Mouse (Mus musculus) gastrocnemius, adult 2 months (tissue): Measurements from ENCODE around the gene Hdac6. TPM values are rescaled to one million over a fixed set of nuclear protein-coding genes. Genes with fewer than 3 reads are reported as not detected.
"Not testable (repeated sequence)": the region's sequence is repeated elsewhere in the genome, so short reads cannot be mapped to it uniquely, and the experiment has no call there.

Experiments used
- DNase-seq: peaks from one replicate; pipeline ENCODE4 v3.0.0; 2022
- H3K27ac ChIP-seq: fragments of 200-600 bp; 2 replicates; pipeline ENCODE4 v1.8.1; 2022; ENCODE audit warnings: mild to moderate bottlenecking
- H3K4me3 ChIP-seq: fragments of 200-600 bp; 2 replicates; pipeline ENCODE4 v1.8.1; 2022; ENCODE audit warnings: mild to moderate bottlenecking, moderate library complexity
- CTCF ChIP-seq: fragments of 200-600 bp; IDR thresholded peaks from 2 replicates; pipeline ENCODE4 v1.8.1; 2022; ENCODE audit warnings: antibody characterized with exemption, mild to moderate bottlenecking, moderate library complexity
- intact Hi-C: fragments of 180-260 bp; cut with DNase I; formaldehyde crosslinking; loops from one replicate; pipeline ENCODE4 v1.15.1; 2025
- total RNA-seq, 2 experiments: library from RNA; stranded (reverse); gene quantifications; 2 replicates each; pipeline ENCODE4 v1.2.3; 2021

Hdac6 gene
- total RNA-seq, 2 experiments from 2014 or later, result 4.0 to 4.4 TPM

DNA sequence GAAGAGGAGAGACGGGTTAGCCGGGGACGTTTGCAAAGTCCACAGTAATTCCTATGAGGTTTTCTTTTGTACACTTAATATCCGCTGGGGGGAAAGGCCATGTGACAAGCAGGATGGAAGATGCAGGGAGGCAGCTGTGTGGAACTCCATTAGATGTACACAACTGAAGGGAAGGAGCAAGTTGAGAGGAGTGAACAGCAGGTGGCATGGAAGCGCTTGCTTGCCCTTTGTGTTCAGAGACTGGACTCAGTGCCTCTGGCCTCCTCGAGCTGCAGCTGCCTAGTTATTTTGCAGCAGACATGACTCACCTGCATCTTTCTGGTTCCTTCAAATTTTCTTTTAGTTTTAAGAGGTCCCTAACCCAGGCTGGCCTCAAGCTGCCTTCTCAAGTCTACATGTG lies 37.2 kb downstream of the Hdac6 start:
- intact Hi-C loops, result loop anchor here (5.0 kb wide), 1 partner anchor 107 kb away; the partner anchor contains the start of gene Glod5
- Histone ChIP-seq H3K4me3 (no peak overlapping the region), H3K27ac (no peak overlapping the region)
- TF ChIP-seq CTCF, result peak; percentile 5; the same call in 1 of the 2 replicates
- DNase-seq, result no peak

DNA sequence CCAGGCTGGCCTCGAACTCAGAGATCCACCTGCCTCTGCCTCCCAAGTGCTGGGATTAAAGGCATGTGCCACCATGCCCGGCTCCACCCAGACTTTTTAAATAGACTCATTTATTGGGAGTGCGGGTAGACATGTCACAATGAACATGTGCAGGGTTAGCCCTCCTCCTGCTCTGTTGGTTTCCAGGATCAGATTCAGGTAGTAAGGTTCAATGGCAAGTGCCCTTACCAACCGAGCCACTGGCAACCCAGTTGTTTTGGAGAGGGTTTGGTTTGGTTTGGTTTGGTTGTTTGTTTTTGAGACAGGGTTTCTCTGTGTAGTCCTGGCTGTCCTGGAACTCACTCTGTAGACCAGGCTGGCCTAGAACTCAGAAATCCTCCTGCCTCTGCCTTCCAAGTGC lies 38.4 kb downstream of the Hdac6 start, which contains the start of gene Gm10490:
Gene Gm10490, plus strand, starts transcription at position 301 of the 400 bp plus-strand sequence.
- H3K27ac ChIP-seq, DNase-seq, intact Hi-C loops: not testable (repeated sequence)

DNA sequence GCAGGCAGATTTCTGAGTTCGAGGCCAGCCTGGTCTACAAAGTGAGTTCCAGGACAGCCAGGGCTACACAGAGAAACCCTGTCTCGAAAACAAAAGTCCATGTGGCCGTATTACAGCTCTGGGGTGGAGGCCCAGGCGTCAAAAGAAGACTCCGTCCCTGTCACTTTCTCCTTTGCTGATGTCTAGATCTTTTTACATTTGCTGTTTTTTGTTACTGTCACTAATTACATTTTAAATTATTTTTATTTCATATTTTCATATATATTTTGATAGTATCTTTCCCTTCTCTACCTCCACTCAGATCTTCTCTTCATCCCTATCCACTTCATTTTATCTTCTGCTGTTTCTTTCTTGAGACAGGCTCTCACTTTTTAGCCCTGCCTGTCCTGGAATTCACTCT lies 40.0 kb downstream of the Hdac6 start, which contains the start of gene Gm10491:
Gene Gm10491, minus strand, starts transcription at position 101 of the 400 bp plus-strand sequence.
- Histone ChIP-seq H3K4me3 (no peak within 1 kb of the TSS), H3K27ac (no peak within 1 kb of the TSS)
- DNase-seq, result no peak
- intact Hi-C loops, result no loop called here
- TF ChIP-seq CTCF, result no peak

More for the DNA sequence above, 38.4 kb downstream of the Hdac6 start, which contains the start of gene Gm10490:
- H3K4me3 ChIP-seq, result not testable (repeated sequence)

DNA sequence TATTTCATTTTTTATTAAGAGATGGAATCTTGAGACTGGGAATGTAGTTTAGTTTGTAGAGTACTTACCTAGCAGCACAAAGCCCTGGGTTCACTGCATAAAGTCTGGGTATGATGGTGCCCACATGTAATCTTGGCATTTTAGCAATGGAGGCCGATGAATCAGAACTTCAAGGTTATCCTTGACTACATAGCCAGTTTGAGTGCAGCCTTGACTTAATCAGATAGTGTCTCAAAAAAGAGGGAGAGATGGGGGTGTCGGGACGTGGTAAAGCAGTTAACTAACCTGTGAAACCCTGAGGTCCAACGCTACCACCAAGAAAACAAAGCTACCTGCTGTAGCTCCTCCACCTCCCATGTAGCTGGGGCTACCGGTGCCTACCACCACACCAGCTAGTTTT lies 43.2 kb downstream of the Hdac6 start:
- no peak for TF ChIP-seq CTCF
- no peak overlapping the region for H3K4me3 ChIP-seq
- DNase-seq, result no peak
- H3K27ac ChIP-seq, result no peak overlapping the region
- intact Hi-C loops, result no loop called here

DNA sequence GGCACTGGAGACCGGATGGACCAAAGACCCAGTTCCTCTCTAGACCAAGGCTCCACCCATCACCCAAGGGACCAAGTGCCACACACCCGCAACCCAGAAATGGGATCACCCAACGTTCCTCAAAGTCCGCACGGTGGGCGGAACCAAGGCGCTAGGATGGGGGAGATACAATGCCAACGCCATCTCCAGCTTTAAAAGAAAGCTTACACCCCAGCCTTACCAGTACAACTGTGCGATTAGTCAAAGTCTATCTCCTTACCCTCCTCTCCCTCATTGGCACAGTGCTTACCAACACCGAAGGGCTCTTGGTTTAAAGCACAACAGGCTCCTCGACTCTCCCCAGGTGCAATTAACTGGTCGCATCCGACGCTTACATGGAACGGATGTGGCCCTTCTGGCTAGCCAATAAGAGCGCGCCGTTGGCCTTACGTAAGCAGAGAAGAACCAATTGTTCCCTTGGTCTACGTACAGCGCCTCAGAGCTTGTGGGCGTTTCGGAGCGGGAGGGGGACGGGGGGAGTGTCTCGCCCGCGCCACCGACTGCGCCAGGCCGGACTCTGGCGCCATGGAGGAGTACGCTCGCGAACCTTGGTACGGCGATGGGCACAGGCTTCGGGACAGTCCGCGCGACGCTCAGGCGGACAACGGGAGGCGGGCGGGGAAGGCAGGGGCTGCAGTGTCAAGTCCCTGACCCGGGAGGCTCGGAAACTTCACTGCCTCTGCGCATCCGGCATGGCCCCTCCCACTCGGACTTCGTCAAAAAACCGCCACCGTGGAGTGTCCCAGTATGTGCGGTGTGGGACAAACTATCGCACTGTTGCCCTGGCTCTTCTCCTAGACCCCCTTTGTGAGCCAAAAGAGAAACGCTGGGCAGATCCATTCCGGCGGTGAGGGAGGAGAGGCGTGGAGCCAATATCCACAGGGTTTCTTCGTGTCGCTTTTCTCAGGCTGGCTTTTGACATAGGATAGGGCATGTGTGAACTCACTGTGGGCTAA lies 48.5 kb downstream of the Hdac6 start, which contains the start of the genes Pqbp1 and Timm17b:
Gene Pqbp1, minus strand, starts transcription at position 390 of the 995 bp plus-strand sequence.
Gene Timm17b, plus strand, starts transcription at position 478 of the 995 bp plus-strand sequence.
- H3K4me3 ChIP-seq, result peak within 1 kb of the TSS; percentile 77
- peak within 1 kb of the TSS; percentile 93 for H3K27ac ChIP-seq
- no peak for TF ChIP-seq CTCF
- DNase-seq, result peak; percentile 92
- intact Hi-C loops, result no loop called here

DNA sequence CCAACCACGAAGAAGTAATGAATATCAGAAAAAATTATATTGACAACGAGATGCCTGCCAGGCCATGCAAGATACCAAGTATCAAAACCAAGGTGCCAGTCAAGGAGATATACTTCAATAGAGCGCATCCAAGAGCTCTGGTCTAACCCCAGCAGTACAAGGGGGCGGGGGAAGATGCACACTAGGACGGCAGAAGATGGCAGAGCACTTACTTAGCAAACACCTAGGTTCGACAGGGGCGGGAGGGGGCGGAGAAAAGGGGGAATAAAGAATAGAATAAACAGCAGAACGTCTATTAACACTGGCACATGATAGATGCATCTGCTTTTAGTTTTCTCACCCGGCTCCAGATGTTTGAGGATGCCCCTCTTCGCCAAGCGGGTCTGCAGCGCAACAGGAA lies 49.5 kb downstream of the Hdac6 start:
- no peak for DNase-seq
- peak overlapping the region; percentile 77 for H3K4me3 ChIP-seq
- H3K27ac ChIP-seq, result peak overlapping the region; percentile 93
- intact Hi-C loops, result no loop called here
- no peak for TF ChIP-seq CTCF

DNA sequence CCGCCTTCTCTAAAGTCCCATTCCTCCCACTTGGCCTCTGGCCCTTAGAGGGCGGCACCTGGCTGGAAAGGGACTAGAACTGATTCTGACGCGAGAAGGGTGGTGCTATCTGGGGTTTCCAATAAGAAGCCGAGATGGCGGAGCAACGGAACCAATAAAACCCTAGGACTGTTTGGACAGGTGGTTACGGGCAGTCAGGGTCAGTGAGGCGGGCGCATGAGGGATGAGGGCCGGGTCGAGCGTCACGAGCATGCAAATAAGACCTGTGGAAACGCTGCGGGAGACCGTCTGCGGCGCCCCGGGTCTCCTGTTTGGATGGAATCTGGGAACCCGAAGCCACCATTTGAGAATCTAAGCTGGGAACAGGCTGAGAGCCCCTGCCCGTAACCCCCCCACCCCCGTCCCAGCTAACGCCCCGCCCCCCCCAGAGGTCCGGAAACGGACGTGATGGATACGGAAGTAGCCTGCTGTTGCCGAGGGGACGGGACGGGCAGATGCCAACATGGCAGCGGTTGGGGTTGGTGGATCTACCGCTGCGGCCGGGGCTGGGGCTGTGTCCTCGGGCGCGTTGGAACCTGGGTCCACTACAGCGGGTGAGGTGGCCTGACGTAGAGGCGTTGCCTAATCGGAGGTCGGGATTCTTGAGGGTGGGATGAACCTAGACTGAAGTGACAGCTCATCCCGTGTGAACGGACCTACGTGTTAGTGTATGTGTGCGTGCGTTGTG lies 63.7 kb downstream of the Hdac6 start, which contains the start of gene Slc35a2:
Gene Slc35a2, plus strand, starts transcription at position 188 of the 727 bp plus-strand sequence.
- peak; percentile 92 for DNase-seq
- peak; percentile 0; the same call in 1 of the 2 replicates for TF ChIP-seq CTCF
- peak within 1 kb of the TSS; percentile 78 for H3K4me3 ChIP-seq
- peak within 1 kb of the TSS; percentile 93 for H3K27ac ChIP-seq
- intact Hi-C loops, result no loop called here

Other genes with a start within 250 kb of the Hdac6 start
- gene Wdr45, start 233.6 kb downstream of the Hdac6 start, total RNA-seq, result 10 to 100 TPM; 31.1 to 37.6 TPM
- gene Gm45208, start 225.6 kb downstream of the Hdac6 start, total RNA-seq, result not detected
- 1 to 10 TPM; 3.3 to 6.7 TPM for gene Praf2, start 219.4 kb downstream of the Hdac6 start, total RNA-seq
- gene Ccdc120, start 197.0 kb downstream of the Hdac6 start, total RNA-seq, result under 1 TPM; 0.28 to 0.75 TPM
- 10 to 100 TPM; 10.9 to 11.1 TPM for gene Tfe3, start 185.3 kb downstream of the Hdac6 start, total RNA-seq
- 10 to 100 TPM; 16.7 to 22.8 TPM for gene Gripap1, start 158.1 kb downstream of the Hdac6 start, total RNA-seq
- gene Kcnd1, start 125.6 kb downstream of the Hdac6 start, total RNA-seq, result under 1 TPM; 0.15 to 0.22 TPM
- gene Otud5, start 106.5 kb downstream of the Hdac6 start, total RNA-seq, result 10 to 100 TPM; 15.6 to 19.1 TPM
- gene Pim2, start 69.6 kb downstream of the Hdac6 start, total RNA-seq, result 1 to 10 TPM; 1.9 to 2.0 TPM
- gene Slc35a2, start 63.9 kb downstream of the Hdac6 start, total RNA-seq, result 10 to 100 TPM in 1 of 2 experiments, 1 to 10 TPM in 1; 8.8 to 10.9 TPM
- gene Pqbp1, start 48.6 kb downstream of the Hdac6 start, total RNA-seq, result 10 to 100 TPM; 21.7 to 22.4 TPM
- gene Timm17b, start 48.5 kb downstream of the Hdac6 start, total RNA-seq, result 10 to 100 TPM; 41.4 to 45.5 TPM
- not detected for gene Gm10491, start 40.1 kb downstream of the Hdac6 start, total RNA-seq
- not detected for gene Gm10490, start 38.3 kb downstream of the Hdac6 start, total RNA-seq
- not detected for gene Pcsk1n, start 28.1 kb downstream of the Hdac6 start, total RNA-seq
- gene Eras, start 19.3 kb downstream of the Hdac6 start, total RNA-seq, result not detected
- gene Gata1, start 30.2 kb upstream of the Hdac6 start, total RNA-seq, result not detected
- not detected for gene Glod5, start 70.6 kb upstream of the Hdac6 start, total RNA-seq
- 1 to 10 TPM; 4.3 to 5.0 TPM for gene Suv39h1, start 126.9 kb upstream of the Hdac6 start, total RNA-seq
- gene Was, start 142.6 kb upstream of the Hdac6 start, total RNA-seq, result under 1 TPM; 0.36 to 0.70 TPM
- gene Wdr13, start 185.0 kb upstream of the Hdac6 start, total RNA-seq, result 1 to 10 TPM; 9.1 to 9.4 TPM
- 10 to 100 TPM; 33.9 to 82.1 TPM for gene Rbm3, start 198.0 kb upstream of the Hdac6 start, total RNA-seq
- 1 to 10 TPM; 3.1 to 3.2 TPM for gene Tbc1d25, start 228.3 kb upstream of the Hdac6 start, total RNA-seq
- 1 to 10 TPM; 9.2 to 9.3 TPM for gene Ebp, start 245.6 kb upstream of the Hdac6 start, total RNA-seq